In the genomic region with DNA sequence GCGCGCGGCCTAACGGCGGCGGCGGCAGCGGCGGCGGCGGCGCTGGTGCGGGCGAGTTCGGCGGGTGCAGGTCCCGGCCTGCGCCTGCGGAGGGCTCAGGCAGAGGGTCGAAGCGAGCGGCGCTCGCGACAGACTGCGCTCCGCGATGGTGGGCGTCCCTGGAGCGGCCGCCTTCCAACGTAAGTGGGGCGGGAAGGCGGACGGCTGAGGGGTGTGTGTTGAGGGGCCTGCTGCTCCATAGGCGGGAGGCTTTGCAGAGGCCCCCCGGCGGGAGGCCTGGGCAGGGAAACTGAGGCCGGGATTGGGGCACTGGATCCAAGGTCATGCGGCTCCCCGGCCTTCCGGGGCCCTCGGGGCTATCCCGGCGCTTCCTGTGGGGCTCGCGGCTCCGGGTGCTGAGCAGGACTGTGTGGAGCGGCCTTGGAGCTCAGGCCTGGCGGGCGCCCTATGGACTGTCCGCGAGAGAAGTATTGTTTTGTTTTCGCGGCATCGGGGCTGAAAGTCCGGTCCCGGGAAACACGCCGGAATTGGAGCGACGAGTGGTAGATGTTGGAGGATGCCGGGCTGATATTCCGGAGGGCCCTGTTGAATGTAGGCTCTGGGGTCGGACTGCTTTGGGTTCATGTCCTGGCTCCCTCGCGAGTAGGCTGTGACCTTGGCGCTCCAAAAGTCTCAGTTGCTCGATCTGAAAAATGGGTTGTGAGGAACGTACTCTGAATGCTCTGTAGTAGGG, we compare ENCODE assay signal across 8 mouse cellular contexts. TPM values are rescaled to one million over a fixed set of nuclear protein-coding genes. Genes with fewer than 3 reads are reported as not detected.
DNase-seq lines count a peak whose midpoint lies in the region; ATAC-seq and TF ChIP-seq lines count a peak whose summit lies in the region.

Cbfa2t2 (plus strand) TSS at position 24 of the 733 bp plus-strand sequence.

- H3K4me2 ChIP-seq in intestine, embryonic 15.5 days (replicated peaks): peak within 1 kb of the TSS; percentile 58
- peak within 1 kb of the TSS; percentile 58 for H3K4me2 ChIP-seq in limb, embryonic 14.5 days (replicated peaks; ENCODE audit: low read depth, low read length, severe bottlenecking)
- H3K4me2 ChIP-seq in midbrain, embryonic 16.5 days (ENCODE audit: low read length): peak within 1 kb of the TSS; percentile 70

- H3K9ac ChIP-seq in intestine, embryonic 15.5 days: peak within 1 kb of the TSS; percentile 99
- peak within 1 kb of the TSS; percentile 89 for H3K9ac ChIP-seq in limb, embryonic 14.5 days (ENCODE audit: low read depth, low read length, severe bottlenecking)
- H3K9ac ChIP-seq in midbrain, embryonic 16.5 days (ENCODE audit: low read depth, low read length): peak within 1 kb of the TSS; percentile 98

- peak; percentile 36 to 50 for DNase-seq in lung, adult 18-20 months
- DNase-seq in lung, postnatal 10 days: no peak
- peak; percentile 54 for DNase-seq in gastrocnemius, postnatal 25 days
- DNase-seq in limb, embryonic 14.5 days (ENCODE audit: low spot score): no peak
- peak; percentile 55 for DNase-seq in urinary bladder, postnatal 14 days (ENCODE audit: low spot score)

- WGBS in intestine, embryonic 15.5 days: under 1% methylated on average over 56 of the region's 70 CpGs
- WGBS in limb, embryonic 14.5 days: under 1% methylated on average over 40 of the region's 70 CpGs
- WGBS in midbrain, embryonic 16.5 days: under 1% methylated on average over 46 of the region's 70 CpGs

- ATAC-seq in common myeloid progenitor, adult 5-6 weeks (replicated peaks; ENCODE audit: low read depth, poor library complexity, severe bottlenecking): peak; percentile 29
- peak; percentile 84 for ATAC-seq in intestine, embryonic 15.5 days
- ATAC-seq in limb, embryonic 14.5 days (ENCODE audit: low FRiP score, low read depth): peak; percentile 81
- ATAC-seq in midbrain, embryonic 16.5 days: peak; percentile 92

- no peaks in the 10 kb centered on the region for H3K9me3 ChIP-seq in intestine, embryonic 15.5 days
- no peaks in the 10 kb centered on the region for H3K9me3 ChIP-seq in limb, embryonic 14.5 days (ENCODE audit: control insufficient read depth, low read length)
- H3K9me3 ChIP-seq in midbrain, embryonic 16.5 days (replicated peaks; ENCODE audit: control insufficient read depth, low read length, poor library complexity, severe bottlenecking): no peaks in the 10 kb centered on the region

- TF ChIP-seq POLR2A in limb, embryonic 14.5 days (IDR thresholded peaks at IDR 0.05; ENCODE audit: borderline replicate concordance, extremely low read depth, insufficient read depth, insufficient read length): no peak

- no peaks in the 10 kb centered on the region for H3K36me3 ChIP-seq in intestine, embryonic 15.5 days
- H3K36me3 ChIP-seq in limb, embryonic 14.5 days (ENCODE audit: control insufficient read depth, insufficient read depth, low read length): no peaks in the 10 kb centered on the region
- H3K36me3 ChIP-seq in midbrain, embryonic 16.5 days (ENCODE audit: control insufficient read depth, insufficient read depth, low read length): no peaks in the 10 kb centered on the region

- H3K4me3 ChIP-seq in intestine, embryonic 15.5 days (replicated peaks): peak within 1 kb of the TSS; percentile 99
- H3K4me3 ChIP-seq in limb, embryonic 14.5 days (replicated peaks; ENCODE audit: low read length): peak within 1 kb of the TSS; percentile 65
- H3K4me3 ChIP-seq in midbrain, embryonic 16.5 days (ENCODE audit: low read depth, low read length): peak within 1 kb of the TSS; percentile 97

- no peaks in the 10 kb centered on the region for H3K27me3 ChIP-seq in intestine, embryonic 15.5 days (replicated peaks)
- H3K27me3 ChIP-seq in limb, embryonic 14.5 days (ENCODE audit: control insufficient read depth, insufficient read depth, low read length): no peaks in the 10 kb centered on the region
- no peaks in the 10 kb centered on the region for H3K27me3 ChIP-seq in midbrain, embryonic 16.5 days (ENCODE audit: control insufficient read depth, insufficient read depth, low read depth, low read length)

- H3K4me1 ChIP-seq in intestine, embryonic 15.5 days (replicated peaks): peaks cover 17% of the 10 kb centered on the region
- H3K4me1 ChIP-seq in limb, embryonic 14.5 days (ENCODE audit: control insufficient read depth, insufficient read depth, low read length): peaks cover 9% of the 10 kb centered on the region
- H3K4me1 ChIP-seq in midbrain, embryonic 16.5 days (ENCODE audit: control insufficient read depth, insufficient read depth, low read length): peaks cover 29% of the 10 kb centered on the region

- peak within 1 kb of the TSS; percentile 95 for H3K27ac ChIP-seq in intestine, embryonic 15.5 days
- H3K27ac ChIP-seq in limb, embryonic 14.5 days (replicated peaks; ENCODE audit: low read depth, low read length): peak within 1 kb of the TSS; percentile 93
- H3K27ac ChIP-seq in midbrain, embryonic 16.5 days (ENCODE audit: low read length): peak within 1 kb of the TSS; percentile 92

RNA-seq across cellular contexts. Expression of gene Cbfa2t2, which starts in this region (rescaled TPM):
- 16.2 and 23.8 TPM in 2 replicates for total RNA-seq in common myeloid progenitor, adult 5-6 weeks (2017)
- 10 to 100 TPM in 1 of 2 experiments, 1 to 10 TPM in 1; 9.9 to 10.7 TPM for total RNA-seq in gastrocnemius, postnatal 25 days (2021)
- polyA plus RNA-seq in intestine, embryonic 15.5 days (2015; fragmentation: Nextera tagmentation; extraction: Ambion mirVana): 25.4 and 26.3 TPM in 2 replicates
- polyA plus RNA-seq in limb, embryonic 14.5 days (2012; rRNA removed): 26.4 and 36.0 TPM in 2 replicates
- polyA plus RNA-seq in limb, embryonic 14.5 days (2014; fragmentation: Nextera tagmentation; extraction: Ambion mirVana): 35.7 and 40.0 TPM in 2 replicates
- polyA plus RNA-seq in midbrain, embryonic 16.5 days (2015; fragmentation: Nextera tagmentation; extraction: Ambion mirVana): 50.2 and 53.1 TPM in 2 replicates

Comparison
In these comparisons a context has a peak if more than half of its experiments do, and no peak if none do; other contexts are left out.
1. DNase-seq: peak in lung, adult 18-20 months (2 of 2), gastrocnemius, postnatal 25 days (single experiment) and urinary bladder, postnatal 14 days (single experiment); none in lung, postnatal 10 days (single experiment) and limb, embryonic 14.5 days (single experiment).
2. ATAC-seq: peak in every context shown above with its lines; median percentile 92 in midbrain, embryonic 16.5 days; 84 in intestine, embryonic 15.5 days; 81 in limb, embryonic 14.5 days; 29 in common myeloid progenitor, adult 5-6 weeks.
3. Peak in every context shown above with its lines, with median percentiles within 50 percentile points of each other: H3K27ac ChIP-seq, H3K4me2 ChIP-seq, H3K4me3 ChIP-seq and H3K9ac ChIP-seq.